Mouse (Mus musculus): ENCODE measurements around the gene Rdh9. TPM values are rescaled to one million over a fixed set of nuclear protein-coding genes. Genes with fewer than 3 reads are reported as not detected.

The Rdh9 gene
- 0.13 and 1.4 TPM in 2 replicates for polyA plus RNA-seq (2012; rRNA removed)

GRCm38 (mm10) chr10:127776011-127776410, at the start of gene Rdh9:
TSS of gene Rdh9 (plus strand) at chr10:127776386.
- Histone ChIP-seq H3K27ac (ENCODE audit: insufficient read depth, low read length) (no peak within 1 kb of the TSS), H3K4me1 (ENCODE audit: control insufficient read depth, insufficient read depth, low read length) (no peaks in the 10 kb centered on the region), H3K4me3 (ENCODE audit: insufficient read depth, low read length) (no peak within 1 kb of the TSS)
- TF ChIP-seq CTCF (IDR thresholded peaks at IDR 0.05; ENCODE audit: extremely low read depth, insufficient read depth, low read length) (no peak), POLR2A (IDR thresholded peaks at IDR 0.05; ENCODE audit: extremely low read depth, insufficient read depth, low read length) (no peak)

- TF ChIP-seq CTCF (IDR thresholded peaks at IDR 0.05; ENCODE audit: extremely low read depth, insufficient read depth, low read length) = no peak
- H3K4me1 ChIP-seq (ENCODE audit: control insufficient read depth, insufficient read depth, low read length) = peaks cover 2% of the 10 kb centered on the region; the same call in 1 of the 2 replicates
- no peak overlapping the region for H3K27ac ChIP-seq (ENCODE audit: insufficient read depth, low read length)
- H3K4me3 ChIP-seq (ENCODE audit: insufficient read depth, low read length) = no peak overlapping the region
Measured at GRCm38 (mm10) chr10:127728437-127728836, 47.7 kb upstream of the Rdh9 start.

- Histone ChIP-seq H3K27ac (ENCODE audit: insufficient read depth, low read length) (no peak overlapping the region), H3K4me3 (ENCODE audit: insufficient read depth, low read length) (no peak overlapping the region), H3K4me1 (ENCODE audit: control insufficient read depth, insufficient read depth, low read length) (peaks cover 2% of the 10 kb centered on the region; the same call in 1 of the 2 replicates)
- no peak for TF ChIP-seq CTCF (IDR thresholded peaks at IDR 0.05; ENCODE audit: extremely low read depth, insufficient read depth, low read length)
- no peak for TF ChIP-seq POLR2A (IDR thresholded peaks at IDR 0.05; ENCODE audit: extremely low read depth, insufficient read depth, low read length)
Measured at GRCm38 (mm10) chr10:127730285-127730932, 45.8 kb upstream of the Rdh9 start.

- H3K4me1 ChIP-seq (ENCODE audit: control insufficient read depth, insufficient read depth, low read length) = peaks cover 2% of the 10 kb centered on the region; the same call in 1 of the 2 replicates
- H3K27ac ChIP-seq (ENCODE audit: insufficient read depth, low read length) = no peak overlapping the region
- TF ChIP-seq CTCF (IDR thresholded peaks at IDR 0.05; ENCODE audit: extremely low read depth, insufficient read depth, low read length) = no peak
- no peak for TF ChIP-seq POLR2A (IDR thresholded peaks at IDR 0.05; ENCODE audit: extremely low read depth, insufficient read depth, low read length)
- no peak overlapping the region for H3K4me3 ChIP-seq (ENCODE audit: insufficient read depth, low read length)
Measured at GRCm38 (mm10) chr10:127730933-127731310, 45.3 kb upstream of the Rdh9 start.

- H3K4me3 ChIP-seq (ENCODE audit: insufficient read depth, low read length) = no peak overlapping the region
- H3K27ac ChIP-seq (ENCODE audit: insufficient read depth, low read length) = no peak overlapping the region
- no peak for TF ChIP-seq CTCF (IDR thresholded peaks at IDR 0.05; ENCODE audit: extremely low read depth, insufficient read depth, low read length)
- TF ChIP-seq POLR2A (IDR thresholded peaks at IDR 0.05; ENCODE audit: extremely low read depth, insufficient read depth, low read length) = no peak
- peaks cover 2% of the 10 kb centered on the region; the same call in 1 of the 2 replicates for H3K4me1 ChIP-seq (ENCODE audit: control insufficient read depth, insufficient read depth, low read length)
Measured at GRCm38 (mm10) chr10:127731397-127731796, 44.8 kb upstream of the Rdh9 start.

- Histone ChIP-seq H3K27ac (ENCODE audit: insufficient read depth, low read length) (no peak overlapping the region), H3K4me3 (ENCODE audit: insufficient read depth, low read length) (no peak overlapping the region), H3K4me1 (ENCODE audit: control insufficient read depth, insufficient read depth, low read length) (no peaks in the 10 kb centered on the region)
- peak; percentile 57 for TF ChIP-seq CTCF (IDR thresholded peaks at IDR 0.05; ENCODE audit: extremely low read depth, insufficient read depth, low read length)
- no peak for TF ChIP-seq POLR2A (IDR thresholded peaks at IDR 0.05; ENCODE audit: extremely low read depth, insufficient read depth, low read length)
Measured at GRCm38 (mm10) chr10:127734434-127734833, 41.8 kb upstream of the Rdh9 start.

GRCm38 (mm10) chr10:127736266-127736665, 39.9 kb upstream of the Rdh9 start:
- TF ChIP-seq POLR2A (IDR thresholded peaks at IDR 0.05; ENCODE audit: extremely low read depth, insufficient read depth, low read length) = no peak
- no peak for TF ChIP-seq CTCF (IDR thresholded peaks at IDR 0.05; ENCODE audit: extremely low read depth, insufficient read depth, low read length)
- Histone ChIP-seq H3K4me1 (ENCODE audit: control insufficient read depth, insufficient read depth, low read length) (no peaks in the 10 kb centered on the region), H3K27ac (ENCODE audit: insufficient read depth, low read length) (no peak overlapping the region), H3K4me3 (ENCODE audit: insufficient read depth, low read length) (no peak overlapping the region)

GRCm38 (mm10) chr10:127736916-127737315, 39.3 kb upstream of the Rdh9 start:
- Histone ChIP-seq H3K4me1 (ENCODE audit: control insufficient read depth, insufficient read depth, low read length) (no peaks in the 10 kb centered on the region), H3K4me3 (ENCODE audit: insufficient read depth, low read length) (no peak overlapping the region), H3K27ac (ENCODE audit: insufficient read depth, low read length) (no peak overlapping the region)
- TF ChIP-seq CTCF (IDR thresholded peaks at IDR 0.05; ENCODE audit: extremely low read depth, insufficient read depth, low read length) = no peak
- TF ChIP-seq POLR2A (IDR thresholded peaks at IDR 0.05; ENCODE audit: extremely low read depth, insufficient read depth, low read length) = no peak

- H3K27ac ChIP-seq (ENCODE audit: insufficient read depth, low read length) = no peak overlapping the region
- no peak overlapping the region for H3K4me3 ChIP-seq (ENCODE audit: insufficient read depth, low read length)
- no peaks in the 10 kb centered on the region for H3K4me1 ChIP-seq (ENCODE audit: control insufficient read depth, insufficient read depth, low read length)
- no peak for TF ChIP-seq POLR2A (IDR thresholded peaks at IDR 0.05; ENCODE audit: extremely low read depth, insufficient read depth, low read length)
- TF ChIP-seq CTCF (IDR thresholded peaks at IDR 0.05; ENCODE audit: extremely low read depth, insufficient read depth, low read length) = no peak
Measured at GRCm38 (mm10) chr10:127737552-127737951, 38.6 kb upstream of the Rdh9 start.

GRCm38 (mm10) chr10:127738151-127738882, 37.9 kb upstream of the Rdh9 start:
- H3K4me1 ChIP-seq (ENCODE audit: control insufficient read depth, insufficient read depth, low read length) = no peaks in the 10 kb centered on the region
- H3K27ac ChIP-seq (ENCODE audit: insufficient read depth, low read length) = no peak overlapping the region
- no peak overlapping the region; the same call in 1 of the 2 replicates for H3K4me3 ChIP-seq (ENCODE audit: insufficient read depth, low read length)
- no peak for TF ChIP-seq POLR2A (IDR thresholded peaks at IDR 0.05; ENCODE audit: extremely low read depth, insufficient read depth, low read length)
- peak; percentile 44; the same call in 1 of the 2 replicates for TF ChIP-seq CTCF (IDR thresholded peaks at IDR 0.05; ENCODE audit: extremely low read depth, insufficient read depth, low read length)
